Mouse (Mus musculus): ENCODE data around the gene Stx8.

DNA sequence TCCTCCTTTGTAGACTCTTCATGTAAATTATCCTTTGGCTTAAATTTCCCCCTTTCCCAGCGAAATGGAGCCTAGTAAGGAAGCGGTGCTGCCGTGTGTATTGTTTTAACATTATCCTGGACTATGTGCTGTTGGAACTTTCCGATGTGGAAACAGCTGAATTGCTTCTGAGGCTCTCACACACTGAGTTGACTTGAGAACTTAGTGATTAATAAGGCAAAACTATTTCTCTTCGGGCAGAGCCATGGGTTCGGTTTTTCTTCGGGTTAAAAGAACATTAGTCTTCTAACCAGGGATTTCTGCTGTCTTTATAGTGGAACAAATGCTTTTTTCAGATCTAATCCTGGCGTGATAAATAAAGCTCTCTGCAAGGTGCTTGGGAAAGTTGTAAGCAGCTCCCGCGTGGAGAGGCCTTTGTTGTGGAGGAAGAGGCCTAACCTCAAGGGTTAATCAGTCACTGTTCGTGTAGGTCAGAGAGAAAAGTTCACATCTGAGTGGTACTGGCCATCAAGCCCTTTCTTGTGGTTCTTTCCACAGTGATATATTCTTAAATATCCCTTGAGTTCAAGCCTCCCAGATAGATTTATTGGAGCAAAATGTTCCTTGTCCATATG lies 106.7 kb downstream of the Stx8 start:
- TF ChIP-seq CTCF (IDR thresholded peaks at IDR 0.05; ENCODE audit: low read depth) (no peak), EP300 (optimal IDR thresholded peaks at IDR 0.05) (no peak)

Measured in stomach, postnatal 0 days (tissue).